Mouse (Mus musculus) Patski (cell line): Measurements from ENCODE around the gene Sap18b. TPM values are rescaled to one million over a fixed set of nuclear protein-coding genes. Genes with fewer than 3 reads are reported as not detected.
"Not testable (repeated sequence)": the region's sequence is repeated elsewhere in the genome, so short reads cannot be mapped to it uniquely, and the experiment has no call there.

ENCODE experiments used
- ATAC-seq: fragments of 100-300 bp; one replicate; pipeline ENCODE4 v1.8.0; 2021
- CTCF ChIA-PET: fragments of 350-600 bp; sonication (Branson Sonifier 250); formaldehyde crosslinking; loops from one replicate; lab custom pipeline; 2022; ENCODE audit warnings: inconsistent platforms; lab: Charles Lee
- POLR2A ChIA-PET: fragments of 350-600 bp; sonication (Branson Sonifier 250); formaldehyde crosslinking; loops from one replicate; lab custom pipeline; 2022; ENCODE audit warnings: antibody characterized with exemption, inconsistent platforms; lab: Charles Lee
- DNase-seq: peaks from one replicate; pipeline ENCODE4 v3.0.0-alpha.2; 2011; ENCODE audit warnings: low read depth, low spot score
- H3K27me3 ChIP-seq: fragments of 371-371 bp; one replicate; pipeline ENCODE4 v1.5.1; 2021
- CTCF ChIP-seq: fragments of 100-300 bp; IDR thresholded peaks from one replicate; pipeline ENCODE4 v1.5.1; 2021
- in situ Hi-C: fragments of 300-500 bp; cut with MboI; formaldehyde crosslinking; loops from 3 replicates; pipeline ENCODE4 v1.11.1; 2018; ENCODE audit warnings: low pct_unique_long_range_greater_than_20kb, mixed read lengths
- polyA plus RNA-seq: library from polyadenylated mRNA; unstranded; gene quantifications from one replicate; pipeline ENCODE4 v1.2.3, GENCODE M21; 2021

The Sap18b gene
- polyA plus RNA-seq, result 196 TPM

- ATAC-seq, DNase-seq, POLR2A ChIA-PET, H3K27me3 ChIP-seq, in situ Hi-C loops, CTCF ChIA-PET: not testable (repeated sequence)
Observed at GRCm38 (mm10) chr8:95825162-95825561, at the start of gene Sap18b. Gene Sap18b (plus strand): TSS chr8:95825346.

- no peaks in the 10 kb centered on the region for H3K27me3 ChIP-seq
- DNase-seq, result no peak
- TF ChIP-seq CTCF, result no peak
- no peak for ATAC-seq
- POLR2A ChIA-PET, result interaction anchor here (0.6 kb wide), 1 partner anchor 212 kb away, joined by 4 read pairs; no protein-coding TSS in a partner anchor
- in situ Hi-C loops, result no loop called here
- CTCF ChIA-PET, result interaction anchor here (0.8 kb wide), 1 partner anchor 23 kb away, joined by 3 read pairs; no protein-coding TSS in a partner anchor
Observed at GRCm38 (mm10) chr8:95781085-95781484, 44.1 kb upstream of the Sap18b start.

GRCm38 (mm10) chr8:95781775-95782174, 43.4 kb upstream of the Sap18b start:
- in situ Hi-C loops, result no loop called here

GRCm38 (mm10) chr8:95782628-95783027, 42.5 kb upstream of the Sap18b start:
- no peak for DNase-seq
- in situ Hi-C loops, result no loop called here
- CTCF ChIA-PET, result interaction anchor here (0.9 to 1.5 kb wide), 2 partner anchors 11 to 37 kb away, joined by 3 to 5 read pairs; no protein-coding TSS in a partner anchor
- no peak for ATAC-seq
- no peaks in the 10 kb centered on the region for H3K27me3 ChIP-seq
- TF ChIP-seq CTCF, result peak; percentile 21
- POLR2A ChIA-PET, result no interaction called here

More at GRCm38 (mm10) chr8:95781775-95782174, 43.4 kb upstream of the Sap18b start:
- CTCF ChIA-PET, result interaction anchor here (1.5 kb wide), 1 partner anchor 10 kb away, joined by 5 read pairs; no protein-coding TSS in a partner anchor
- ATAC-seq, result no peak
- TF ChIP-seq CTCF, result no peak
- no peak for DNase-seq
- POLR2A ChIA-PET, result interaction anchor here (0.6 kb wide), 1 partner anchor 213 kb away, joined by 4 read pairs; no protein-coding TSS in a partner anchor
- no peaks in the 10 kb centered on the region for H3K27me3 ChIP-seq

GRCm38 (mm10) chr8:95785591-95785990, 39.6 kb upstream of the Sap18b start:
- no peaks in the 10 kb centered on the region for H3K27me3 ChIP-seq
- in situ Hi-C loops, result no loop called here
- ATAC-seq (no peak), DNase-seq (no peak)
- TF ChIP-seq CTCF, result no peak
- ChIA-PET CTCF (no interaction called here), POLR2A (interaction anchor here (1.0 kb wide), 1 partner anchor 16 kb away, joined by 3 read pairs; no protein-coding TSS in a partner anchor)

- in situ Hi-C loops, POLR2A ChIA-PET, H3K27me3 ChIP-seq, ATAC-seq, DNase-seq: not testable (repeated sequence)
- peak; percentile 9 for TF ChIP-seq CTCF
- CTCF ChIA-PET, result interaction anchor here (0.9 kb wide), 1 partner anchor 10 kb away, joined by 4 read pairs; no protein-coding TSS in a partner anchor
Observed at GRCm38 (mm10) chr8:95795333-95796061, 29.6 kb upstream of the Sap18b start.

GRCm38 (mm10) chr8:95799117-95799516, 26.0 kb upstream of the Sap18b start:
- ChIA-PET CTCF (no interaction called here), POLR2A (no interaction called here)
- in situ Hi-C loops, result no loop called here
- H3K27me3 ChIP-seq, result no peaks in the 10 kb centered on the region
- ATAC-seq, result no peak
- DNase-seq, result no peak
- TF ChIP-seq CTCF, result no peak

GRCm38 (mm10) chr8:95799891-95800290, 25.3 kb upstream of the Sap18b start:
- TF ChIP-seq CTCF, result no peak
- in situ Hi-C loops, result no loop called here
- POLR2A ChIA-PET, result no interaction called here
- CTCF ChIA-PET, result no interaction called here
- ATAC-seq, result no peak
- H3K27me3 ChIP-seq, result no peaks in the 10 kb centered on the region
- no peak for DNase-seq

- H3K27me3 ChIP-seq, result no peaks in the 10 kb centered on the region
- ATAC-seq (no peak), DNase-seq (no peak)
- ChIA-PET POLR2A (no interaction called here), CTCF (no interaction called here)
- in situ Hi-C loops, result no loop called here
- TF ChIP-seq CTCF, result no peak
Observed at GRCm38 (mm10) chr8:95800353-95800752, 24.8 kb upstream of the Sap18b start.

- in situ Hi-C loops, result no loop called here
- DNase-seq (no peak), ATAC-seq (no peak)
- POLR2A ChIA-PET, result no interaction called here
- CTCF ChIA-PET, result no interaction called here
- TF ChIP-seq CTCF, result no peak
- no peaks in the 10 kb centered on the region for H3K27me3 ChIP-seq
Observed at GRCm38 (mm10) chr8:95801476-95802064, 23.6 kb upstream of the Sap18b start.

GRCm38 (mm10) chr8:95802231-95802630, 22.9 kb upstream of the Sap18b start:
- no peaks in the 10 kb centered on the region for H3K27me3 ChIP-seq
- ChIA-PET CTCF (interaction anchor here (1.1 kb wide), 1 partner anchor 10 kb away, joined by 3 read pairs; no protein-coding TSS in a partner anchor), POLR2A (no interaction called here)
- in situ Hi-C loops, result no loop called here
- no peak for TF ChIP-seq CTCF
- DNase-seq, result no peak
- no peak for ATAC-seq
